Mouse (Mus musculus) frontal cortex, postnatal 14 days (tissue): ENCODE results near the gene Lad1.

Source experiments
- DNase-seq, 2 experiments: peaks; one replicate each; pipeline ENCODE4 v3.0.0; 2022; ENCODE audit warnings: low spot score in 2 of 2

The Lad1 gene

DNA sequence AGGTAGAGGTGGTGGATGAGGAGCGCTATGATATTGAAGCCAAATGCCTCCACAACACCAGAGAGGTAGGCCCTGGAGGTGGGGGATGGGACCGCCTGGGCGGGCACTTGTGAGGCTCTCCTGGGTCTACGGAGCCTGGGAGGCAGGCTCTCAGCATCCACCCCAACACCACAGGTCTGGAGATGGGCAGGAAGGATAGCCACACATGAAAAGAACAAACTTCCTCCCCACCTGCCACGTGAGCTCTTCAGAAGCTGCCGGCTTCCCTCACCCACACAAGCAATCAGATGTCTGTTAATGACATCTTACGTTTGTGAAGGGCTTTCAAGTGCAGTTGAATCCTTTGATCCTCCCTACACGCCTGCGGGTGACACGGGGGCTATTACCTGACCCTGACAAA, 10.9 kb upstream of the Lad1 start:
- no peak for DNase-seq

DNA sequence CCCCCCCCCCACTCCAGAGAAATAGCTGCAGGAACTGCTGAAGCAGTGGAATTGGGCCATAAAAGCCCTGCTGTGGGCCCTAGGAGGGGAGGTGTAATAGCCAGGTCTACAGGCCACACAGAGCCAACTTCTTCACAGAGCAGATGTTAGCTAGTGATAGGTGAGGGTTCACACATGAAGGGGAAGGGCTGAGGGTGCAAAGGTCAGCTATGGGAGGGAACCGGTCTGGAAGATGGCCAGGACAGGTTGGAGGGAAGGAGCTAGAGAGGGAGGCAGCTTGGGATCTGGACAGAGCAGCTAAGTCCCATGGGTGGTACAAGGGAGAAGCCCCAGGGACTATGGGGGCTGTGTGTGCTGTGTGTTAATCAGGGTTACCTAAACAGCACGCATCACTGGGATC, 8.2 kb upstream of the Lad1 start:
- no peak for DNase-seq

DNA sequence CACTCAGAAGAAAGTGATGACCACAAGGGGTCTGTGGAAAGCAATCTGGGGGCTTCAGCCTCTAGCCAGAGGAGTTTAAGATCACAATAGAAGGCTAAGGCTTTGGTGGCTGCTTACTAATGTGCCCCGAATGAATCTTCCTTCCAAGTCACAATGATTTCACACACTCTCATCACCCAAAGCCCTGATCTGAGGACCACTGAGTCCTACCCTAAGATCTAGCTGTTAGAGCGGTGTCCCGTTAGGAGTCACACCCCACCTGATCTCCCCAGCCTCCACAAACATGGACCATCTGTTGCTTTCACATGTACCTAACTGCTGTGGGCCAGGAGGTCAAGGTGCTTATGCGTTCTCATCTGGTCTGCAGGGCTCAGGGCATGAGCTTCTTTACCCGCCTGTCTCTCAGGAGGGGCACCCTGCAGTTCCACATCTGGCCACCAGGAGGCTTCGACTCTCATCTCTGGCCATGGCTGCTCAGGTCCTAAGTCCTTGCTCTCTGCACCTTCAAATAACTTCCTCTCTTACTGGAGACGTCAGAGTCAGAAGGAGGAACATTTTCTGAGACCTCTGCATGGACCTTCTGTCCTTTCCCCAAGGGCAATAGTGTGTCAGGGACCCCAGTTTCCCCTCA, 7.3 kb upstream of the Lad1 start:
- DNase-seq = peak; percentile 34 to 77

DNA sequence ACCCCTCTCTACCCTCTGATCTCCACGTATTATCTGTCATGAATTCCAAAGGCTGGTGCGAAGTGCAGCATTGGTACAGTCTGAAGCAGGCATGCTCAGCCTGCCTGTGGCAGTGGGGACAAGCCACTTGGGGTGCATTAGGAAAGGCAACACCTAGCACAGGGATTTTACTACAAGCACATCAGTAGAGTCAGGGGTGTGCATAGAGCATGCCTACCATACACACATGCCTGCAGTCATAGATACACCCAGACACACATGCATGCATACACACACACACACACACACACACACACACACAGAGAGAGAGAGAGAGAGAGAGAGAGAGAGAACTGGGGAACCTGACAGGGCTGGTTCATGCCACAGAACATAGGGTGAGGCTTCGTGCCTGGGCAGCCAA, 6.2 kb upstream of the Lad1 start:
- DNase-seq = no peak

DNA sequence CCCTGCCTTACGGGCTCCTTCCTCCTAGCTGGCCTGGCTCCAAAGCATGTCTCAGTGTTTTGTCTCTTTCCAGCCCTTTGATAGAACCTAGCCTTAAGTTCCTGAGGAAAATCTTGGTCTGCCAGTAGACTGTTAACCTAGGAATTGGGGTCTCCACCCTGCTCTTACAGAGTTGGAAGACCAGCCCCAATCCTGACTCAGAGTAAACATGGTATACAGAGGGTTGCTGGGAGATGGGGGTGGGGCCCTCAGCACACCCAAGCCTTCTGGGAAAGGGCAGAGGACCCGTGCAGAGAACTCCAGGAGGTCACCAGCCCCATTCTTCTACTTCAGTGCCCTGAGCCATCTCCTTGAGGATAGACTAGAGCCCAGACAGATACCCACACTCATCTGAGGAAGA, 5.8 kb upstream of the Lad1 start:
- no peak for DNase-seq

DNA sequence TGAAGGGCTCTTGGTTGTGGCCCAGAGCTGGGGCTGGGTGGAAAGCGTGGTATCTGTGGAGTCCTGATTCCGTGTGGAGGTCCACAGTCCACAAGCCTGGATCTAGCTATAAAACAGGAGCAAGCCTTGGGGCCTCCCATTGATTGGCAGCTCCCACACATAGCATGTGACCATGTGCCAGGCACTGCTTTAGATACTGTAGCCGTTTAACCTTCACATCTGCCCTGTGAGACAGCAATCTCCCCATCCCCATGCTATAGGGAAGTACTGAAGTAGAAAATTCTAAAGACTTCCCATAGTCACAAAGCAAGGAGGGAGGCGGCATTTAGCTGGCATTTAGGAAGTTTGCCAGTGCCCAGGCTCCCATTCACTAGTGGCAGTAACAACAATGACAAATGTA, 5.3 kb upstream of the Lad1 start:
- no peak for DNase-seq

GRCm38 (mm10) chr1:135813687-135814395, 4.6 kb upstream of the Lad1 start:
- DNase-seq = no peak

- DNase-seq = no peak
These were observed 3.9 kb upstream of the Lad1 start for GRCm38 (mm10) chr1:135814531-135814930.

DNA sequence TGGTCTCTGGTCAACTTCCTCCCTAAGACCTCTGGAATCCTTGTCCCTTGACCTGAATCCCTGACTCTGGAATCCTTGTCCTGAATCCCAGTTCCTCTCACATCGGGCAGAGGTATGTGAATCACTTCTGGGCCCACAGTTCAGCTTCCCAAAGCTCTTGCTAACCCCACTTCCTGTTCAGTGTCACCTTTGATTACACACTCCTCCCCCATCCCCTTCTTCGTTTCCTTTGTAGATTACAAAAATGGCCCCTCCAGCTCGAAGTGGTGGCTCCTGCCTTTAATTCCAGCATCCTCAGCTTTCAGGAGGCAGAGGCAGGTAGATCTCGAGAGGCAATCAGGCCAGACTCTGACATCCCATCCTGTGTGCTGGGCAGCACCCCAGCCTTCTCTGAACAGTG, 803 bp upstream of the Lad1 start:
- DNase-seq = no peak

- no peak for DNase-seq
These were observed 1.7 kb downstream of the Lad1 start for GRCm38 (mm10) chr1:135820071-135820470.

DNA sequence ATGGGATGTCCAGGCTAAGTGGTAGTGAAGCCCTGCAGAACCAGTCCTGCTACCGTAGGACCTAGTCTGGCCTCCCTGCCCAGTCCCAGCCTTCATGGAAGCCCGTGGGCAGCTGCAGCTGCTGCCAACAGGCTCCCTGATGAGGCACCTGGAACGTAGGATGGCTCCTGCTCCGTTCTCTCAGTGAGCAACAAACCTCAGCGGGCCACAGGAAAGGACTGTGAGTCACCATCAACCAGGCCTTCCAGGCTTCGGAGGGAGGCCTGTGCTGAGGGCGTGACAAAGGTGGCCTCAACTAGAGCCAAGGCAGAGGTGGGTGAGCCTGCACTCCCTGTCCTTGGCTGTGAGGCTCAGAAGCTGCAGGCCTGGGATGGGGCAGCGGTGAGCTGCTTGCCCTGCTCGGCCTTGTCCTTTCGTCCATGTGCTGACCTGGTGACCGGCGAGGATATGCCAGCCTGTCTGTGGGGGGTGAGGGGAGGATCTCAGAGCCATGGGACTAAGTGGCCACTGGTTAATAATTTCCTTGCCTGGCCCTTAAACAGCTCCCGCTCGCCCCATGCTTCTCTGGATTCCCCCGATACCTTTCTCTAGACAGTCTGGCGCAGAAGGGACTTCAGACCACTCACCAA, 2.5 kb downstream of the Lad1 start:
- DNase-seq = no peak

DNA sequence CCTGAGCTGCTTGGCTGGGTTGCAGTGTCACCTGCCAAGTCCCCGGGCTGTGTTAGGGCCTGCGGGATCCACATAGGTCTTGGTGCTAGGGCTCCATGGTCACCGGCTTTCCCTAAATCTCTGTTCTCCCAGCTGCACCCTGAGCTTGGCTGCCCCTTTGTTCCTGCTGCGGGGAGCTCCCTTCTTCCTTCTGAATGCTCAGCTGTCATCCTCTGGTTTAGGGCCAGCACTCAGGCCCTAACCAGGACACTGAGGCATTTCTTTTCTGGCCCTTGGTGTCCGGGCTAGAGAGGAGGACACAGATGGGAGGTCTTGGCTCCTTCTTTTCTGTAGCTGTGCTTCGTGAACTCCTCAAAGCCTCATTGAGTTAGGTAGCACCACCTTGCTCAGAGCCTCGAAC, 3.4 kb downstream of the Lad1 start:
- DNase-seq = no peak

DNA sequence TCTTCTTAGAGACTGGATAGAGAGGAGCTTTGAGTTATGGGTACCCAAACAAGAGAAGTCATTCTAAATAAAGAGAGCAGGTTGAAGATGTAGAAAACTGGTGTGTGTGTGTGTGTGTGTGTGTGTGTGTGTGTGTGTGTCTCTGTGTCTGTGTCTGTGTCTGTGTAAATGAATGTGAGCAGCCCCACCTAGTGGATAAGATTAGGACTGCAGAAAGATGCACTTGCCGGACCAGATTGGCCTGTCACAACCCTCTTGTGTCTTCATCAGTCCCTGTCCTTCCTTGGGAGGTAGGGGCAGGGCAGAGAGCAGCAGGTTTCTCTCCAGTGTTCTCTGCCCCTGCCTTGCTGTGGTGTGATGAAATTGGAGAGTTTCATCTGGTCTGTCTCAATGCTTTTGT, 10.5 kb downstream of the Lad1 start:
- no peak for DNase-seq

DNA sequence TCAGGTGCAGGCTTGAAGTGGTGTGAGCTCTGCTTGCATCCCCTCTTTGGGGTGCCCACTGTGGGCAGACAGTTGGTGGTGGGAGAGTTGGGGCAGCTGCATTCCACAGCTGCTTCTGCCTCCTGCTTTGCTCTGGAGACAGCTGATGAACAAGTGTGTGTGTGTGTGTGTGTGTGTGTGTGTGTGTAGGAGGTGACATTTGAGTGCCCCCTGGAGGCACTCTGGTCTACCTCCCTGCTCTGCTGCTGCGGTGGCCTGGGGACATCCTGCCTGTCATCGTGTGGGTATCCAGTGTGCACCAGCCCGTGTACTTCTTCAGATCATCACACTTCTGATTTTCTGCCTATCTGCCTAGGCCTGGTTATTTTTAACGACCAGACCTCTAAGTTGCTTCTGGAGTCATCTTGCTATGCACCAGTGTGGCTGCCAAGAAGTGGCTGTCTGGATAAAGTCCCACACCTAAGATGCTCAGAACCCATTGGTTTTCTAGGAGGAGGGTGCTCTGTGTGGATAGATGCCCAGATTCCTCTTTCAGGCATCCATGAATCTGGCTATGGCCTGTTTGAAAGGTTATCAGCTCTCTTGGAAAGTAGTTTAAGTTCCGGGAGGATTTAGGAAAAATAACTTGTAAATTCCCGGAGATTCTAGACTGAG, 15.9 kb downstream of the Lad1 start:
- DNase-seq = no peak

DNA sequence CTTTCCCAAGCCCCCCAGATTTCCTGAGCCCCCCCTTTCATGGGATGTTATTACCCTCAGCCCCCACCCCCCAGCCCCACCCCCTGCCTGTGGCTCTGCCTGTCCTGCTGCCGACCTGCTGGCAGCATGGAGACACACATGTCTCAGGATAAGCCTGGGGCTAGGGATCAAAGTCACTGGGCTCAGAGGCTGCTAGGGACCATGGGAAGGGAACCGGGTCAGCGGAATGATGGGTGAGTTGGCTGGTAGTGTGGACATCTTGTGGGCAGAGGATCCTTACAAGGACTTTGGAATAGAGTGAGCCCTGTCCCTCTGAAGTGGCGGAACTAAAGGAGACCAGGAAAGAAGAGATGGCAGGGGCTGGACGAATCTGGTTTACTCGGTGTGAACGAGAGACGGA, 16.6 kb downstream of the Lad1 start:
- no peak for DNase-seq

DNA sequence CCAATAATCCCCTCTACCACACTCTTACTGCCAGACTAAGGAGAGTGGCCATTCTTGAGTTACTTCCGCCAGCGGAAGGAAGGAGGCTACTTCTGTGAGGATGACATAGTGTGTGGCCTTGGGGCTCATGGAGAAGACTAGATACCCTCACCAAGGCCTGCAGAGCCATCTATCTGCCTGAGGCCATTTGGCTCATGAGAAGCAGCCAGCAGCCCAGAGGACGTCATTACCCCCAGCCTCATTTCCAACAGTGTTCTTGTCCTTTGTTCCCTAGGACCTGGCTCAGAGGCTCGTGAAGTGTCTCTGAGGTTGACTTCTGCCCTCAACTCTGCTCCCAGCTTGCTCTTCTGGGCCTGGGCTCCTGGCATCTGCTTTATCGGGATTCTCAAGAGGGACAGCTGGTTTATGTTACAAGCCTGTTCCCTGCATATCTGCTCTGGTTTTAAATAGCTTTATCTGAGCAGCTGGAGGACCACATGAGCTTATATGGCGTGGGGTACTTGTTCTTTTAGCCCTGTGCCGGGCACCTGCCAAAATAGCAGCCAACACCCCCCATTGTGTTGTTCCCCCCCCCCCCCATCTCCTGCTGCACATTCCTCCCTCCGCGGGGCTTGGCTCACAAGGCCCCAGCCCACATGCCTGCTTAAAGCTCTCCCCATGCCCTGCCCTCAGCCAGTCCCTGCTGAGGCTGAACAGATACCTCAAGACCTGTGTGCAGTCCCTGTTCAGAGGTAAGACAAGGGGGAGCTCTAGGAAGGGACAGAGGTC, 17.5 kb downstream of the Lad1 start, which contains the start of gene Tnnt2:
Gene Tnnt2, plus strand, starts transcription at position 639 of the 768 bp plus-strand sequence.
- no peak for DNase-seq

GRCm38 (mm10) chr1:135838626-135839025, 20.2 kb downstream of the Lad1 start:
- DNase-seq = no peak

GRCm38 (mm10) chr1:135839065-135839464, 20.7 kb downstream of the Lad1 start:
- no peak for DNase-seq

- no peak for DNase-seq
These were observed 22.4 kb downstream of the Lad1 start for GRCm38 (mm10) chr1:135840675-135841395.

- no peak for DNase-seq
These were observed 25.3 kb downstream of the Lad1 start for GRCm38 (mm10) chr1:135843519-135844262.

- no peak for DNase-seq
These were observed 26.1 kb downstream of the Lad1 start for GRCm38 (mm10) chr1:135844481-135844880.
